Mouse (Mus musculus) forebrain, postnatal 0 days (tissue): ENCODE data around the gene Tmem50b. TPM values are rescaled to one million over a fixed set of nuclear protein-coding genes. Genes with fewer than 3 reads are reported as not detected.

Source experiments
- ATAC-seq: fragments of 200-750 bp; cut with Nextera tagmentation; 2 replicates; pipeline ENCODE4 v1.8.0; 2017; ENCODE audit warnings: mild to moderate bottlenecking, moderate library complexity
- DNase-seq: peaks from one replicate; pipeline ENCODE4 v3.0.0-alpha.2; 2015
- H3K27ac ChIP-seq: fragments of 300-500 bp; sonication (generic); 2 replicates; pipeline ENCODE4 v1.5.1; 2014; ENCODE audit warnings: low read depth, mild to moderate bottlenecking, antibody characterized with exemption, low read length, moderate library complexity, mixed read lengths
- H3K27me3 ChIP-seq: fragments of 300-500 bp; sonication (generic); 2 replicates; pipeline ENCODE4 v1.6.1; 2014; ENCODE audit warnings: mild to moderate bottlenecking, low read length, mixed read lengths; ENCODE audit not compliant: insufficient read depth
- H3K36me3 ChIP-seq: fragments of 300-500 bp; sonication (generic); 2 replicates; pipeline ENCODE4 v1.6.1; 2014; ENCODE audit warnings: mild to moderate bottlenecking, moderate library complexity; ENCODE audit not compliant: insufficient read depth
- H3K4me1 ChIP-seq: fragments of 300-500 bp; sonication (generic); 2 replicates; pipeline ENCODE4 v1.6.1; 2014; ENCODE audit warnings: antibody characterized with exemption; ENCODE audit not compliant: insufficient read depth
- H3K4me2 ChIP-seq: fragments of 300-500 bp; sonication (generic); 2 replicates; pipeline ENCODE4 v1.6.1; 2014; ENCODE audit warnings: low read depth, mild to moderate bottlenecking, moderate library complexity
- H3K4me3 ChIP-seq: fragments of 300-500 bp; sonication (generic); 2 replicates; pipeline ENCODE4 v1.5.1; 2014; ENCODE audit warnings: low read depth, low read length, mixed read lengths
- H3K9ac ChIP-seq: fragments of 300-500 bp; sonication (generic); 2 replicates; pipeline ENCODE4 v1.6.1; 2014; ENCODE audit warnings: mild to moderate bottlenecking
- H3K9me3 ChIP-seq: fragments of 300-500 bp; sonication (generic); 2 replicates; pipeline ENCODE4 v1.6.1; 2016; ENCODE audit warnings: low read length
- CTCF ChIP-seq: sonication (generic); IDR thresholded peaks from 2 replicates; pipeline ENCODE4 v1.5.1; 2016; ENCODE audit warnings: antibody characterized with exemption, control low read depth, low read depth
- WGBS: fragments of 180-500 bp; shearing (Covaris S2); extraction: QIAGEN DNeasy Blood & Tissue Kit; methylation state at CpG from one replicate; pipeline ENCODE4 v1.1.7; 2014; 5-methylcytosine and 5-hydroxymethylcytosine counted together
- polyA plus RNA-seq: library from polyadenylated mRNA; unstranded; fragments of >200 nt; fragmentation: Nextera tagmentation; extraction: Ambion mirVana; gene quantifications from 2 replicates; pipeline ENCODE4 v1.2.1, GENCODE M21; 2015
- total RNA-seq: library from RNA; depleted of rRNA; stranded (reverse); fragments of >200 nt; gene quantifications from 2 replicates; pipeline ENCODE4 v1.2.3, GENCODE M21; 2014

The Tmem50b gene
- total and polyA plus RNA-seq, 2 experiments from 2014 or later, result 65.2 to 102 TPM

DNA sequence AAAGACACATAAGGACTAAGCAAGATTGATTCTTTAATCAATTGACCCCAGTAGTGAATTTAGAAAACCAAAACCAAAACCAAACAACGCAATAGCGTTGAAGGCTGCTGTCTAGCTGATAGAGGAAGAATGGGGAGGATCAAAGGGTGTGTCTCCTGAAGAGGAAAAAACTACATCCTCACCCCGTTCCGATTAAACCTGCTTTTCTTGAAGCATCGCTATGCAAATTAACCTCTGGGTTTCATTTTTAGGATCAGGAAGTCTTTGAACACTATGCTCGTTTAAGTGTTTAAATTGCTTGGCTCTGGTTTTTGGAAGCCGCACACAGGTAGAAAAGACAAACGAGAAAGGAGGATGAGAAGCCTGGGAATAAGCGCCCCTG lies 1.2 kb downstream of the Tmem50b start:
- ATAC-seq (no peak), DNase-seq (no peak)
- H3K4me2 ChIP-seq, result peak overlapping the region; percentile 76
- no peak for TF ChIP-seq CTCF
- peak overlapping the region; percentile 91 for H3K4me3 ChIP-seq
- H3K9me3 ChIP-seq, result no peaks in the 10 kb centered on the region
- H3K9ac ChIP-seq, result peak overlapping the region; percentile 78; the same call in 1 of the 2 replicates
- H3K27ac ChIP-seq, result no peak overlapping the region
- H3K4me1 ChIP-seq, result no peaks in the 10 kb centered on the region; the same call in 1 of the 2 replicates
- H3K36me3 ChIP-seq, result no peaks in the 10 kb centered on the region
- no peaks in the 10 kb centered on the region for H3K27me3 ChIP-seq
- WGBS, result 18% methylated on average over 9 of the region's 9 CpGs

GRCm38 (mm10) chr16:91595076-91595475 lies 2.5 kb downstream of the Tmem50b start:
- Histone ChIP-seq H3K9ac (no peak overlapping the region), H3K9me3 (no peaks in the 10 kb centered on the region), H3K27ac (no peak overlapping the region), H3K4me1 (no peaks in the 10 kb centered on the region; the same call in 1 of the 2 replicates), H3K27me3 (no peaks in the 10 kb centered on the region), H3K4me3 (no peak overlapping the region), H3K4me2 (no peak overlapping the region), H3K36me3 (no peaks in the 10 kb centered on the region)
- DNase-seq (peak; percentile 56), ATAC-seq (peak; percentile 8; the same call in 1 of the 2 replicates)
- TF ChIP-seq CTCF, result no peak
- 57% methylated on average over 6 of the region's 6 CpGs for WGBS

DNA sequence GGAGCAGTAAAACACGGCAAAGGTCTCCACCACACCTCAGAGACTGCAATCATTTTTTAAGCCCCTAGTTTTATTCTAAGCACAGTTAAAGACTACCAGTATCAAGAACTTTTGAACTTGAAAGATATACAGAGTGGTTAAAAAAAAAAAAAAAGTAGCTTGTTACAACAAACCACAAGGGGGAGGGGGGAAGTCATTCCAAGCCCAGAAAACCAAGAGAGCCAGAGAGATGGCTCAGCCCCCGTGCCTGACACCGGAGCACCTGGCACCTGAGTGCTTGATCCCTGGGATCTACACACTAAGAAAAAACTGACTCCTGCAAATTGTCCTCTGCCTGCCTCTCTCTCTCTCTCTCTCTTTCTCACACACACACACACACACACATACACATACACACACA lies 4.3 kb downstream of the Tmem50b start:
- TF ChIP-seq CTCF, result no peak
- Histone ChIP-seq H3K4me2 (no peak overlapping the region), H3K4me1 (no peaks in the 10 kb centered on the region; the same call in 1 of the 2 replicates), H3K36me3 (no peaks in the 10 kb centered on the region), H3K9me3 (no peaks in the 10 kb centered on the region), H3K27me3 (no peaks in the 10 kb centered on the region), H3K9ac (no peak overlapping the region), H3K4me3 (no peak overlapping the region), H3K27ac (no peak overlapping the region)
- no peak for DNase-seq
- 76% methylated on average over 3 of the region's 3 CpGs for WGBS
- no peak for ATAC-seq

GRCm38 (mm10) chr16:91592162-91592561 lies 5.4 kb downstream of the Tmem50b start:
- Histone ChIP-seq H3K4me3 (no peak overlapping the region), H3K9ac (no peak overlapping the region), H3K27ac (no peak overlapping the region), H3K36me3 (no peaks in the 10 kb centered on the region), H3K9me3 (no peaks in the 10 kb centered on the region), H3K27me3 (no peaks in the 10 kb centered on the region), H3K4me2 (no peak overlapping the region), H3K4me1 (no peaks in the 10 kb centered on the region; the same call in 1 of the 2 replicates)
- no peak for TF ChIP-seq CTCF
- 80% methylated on average over 8 of the region's 8 CpGs for WGBS
- no peak for ATAC-seq
- no peak for DNase-seq

GRCm38 (mm10) chr16:91588703-91589102 lies 8.9 kb downstream of the Tmem50b start:
- Histone ChIP-seq H3K4me2 (no peak overlapping the region), H3K36me3 (peaks cover 4% of the 10 kb centered on the region; the same call in 1 of the 2 replicates), H3K9me3 (no peaks in the 10 kb centered on the region), H3K27me3 (no peaks in the 10 kb centered on the region), H3K4me1 (no peaks in the 10 kb centered on the region), H3K9ac (no peak overlapping the region), H3K27ac (no peak overlapping the region), H3K4me3 (no peak overlapping the region)
- WGBS, result 89% methylated on average over 3 of the region's 3 CpGs
- no peak for TF ChIP-seq CTCF
- ATAC-seq, result no peak
- DNase-seq, result no peak

GRCm38 (mm10) chr16:91587730-91588453 lies 9.7 kb downstream of the Tmem50b start:
- H3K36me3 ChIP-seq, result peaks cover 4% of the 10 kb centered on the region; the same call in 1 of the 2 replicates
- H3K9me3 ChIP-seq, result no peaks in the 10 kb centered on the region
- H3K27ac ChIP-seq, result no peak overlapping the region
- H3K4me3 ChIP-seq, result no peak overlapping the region
- no peak overlapping the region for H3K9ac ChIP-seq
- no peak overlapping the region for H3K4me2 ChIP-seq
- no peaks in the 10 kb centered on the region for H3K27me3 ChIP-seq
- DNase-seq (no peak), ATAC-seq (no peak)
- WGBS, result 62% methylated on average over 6 of the region's 6 CpGs
- H3K4me1 ChIP-seq, result no peaks in the 10 kb centered on the region
- TF ChIP-seq CTCF, result no peak

GRCm38 (mm10) chr16:91586244-91586643 lies 11.4 kb downstream of the Tmem50b start:
- Histone ChIP-seq H3K4me3 (no peak overlapping the region), H3K9ac (no peak overlapping the region), H3K36me3 (peaks cover 7% of the 10 kb centered on the region), H3K27me3 (no peaks in the 10 kb centered on the region), H3K9me3 (no peaks in the 10 kb centered on the region), H3K4me1 (no peaks in the 10 kb centered on the region), H3K27ac (no peak overlapping the region), H3K4me2 (no peak overlapping the region)
- no peak for DNase-seq
- TF ChIP-seq CTCF, result no peak
- WGBS, result 92% methylated on average over 6 of the region's 6 CpGs
- no peak for ATAC-seq
